Mouse (Mus musculus) embryo, embryonic 11.5 days (tissue): ENCODE data around the gene Klhdc8a.
A peak's percentile ranks its signal among the peaks of the same experiment; 100 is the strongest.

Source experiments
- DNase-seq: peaks from one replicate; pipeline ENCODE4 v3.0.0-alpha.2; 2012; ENCODE audit warnings: low read depth, low spot score

Klhdc8a gene

DNA sequence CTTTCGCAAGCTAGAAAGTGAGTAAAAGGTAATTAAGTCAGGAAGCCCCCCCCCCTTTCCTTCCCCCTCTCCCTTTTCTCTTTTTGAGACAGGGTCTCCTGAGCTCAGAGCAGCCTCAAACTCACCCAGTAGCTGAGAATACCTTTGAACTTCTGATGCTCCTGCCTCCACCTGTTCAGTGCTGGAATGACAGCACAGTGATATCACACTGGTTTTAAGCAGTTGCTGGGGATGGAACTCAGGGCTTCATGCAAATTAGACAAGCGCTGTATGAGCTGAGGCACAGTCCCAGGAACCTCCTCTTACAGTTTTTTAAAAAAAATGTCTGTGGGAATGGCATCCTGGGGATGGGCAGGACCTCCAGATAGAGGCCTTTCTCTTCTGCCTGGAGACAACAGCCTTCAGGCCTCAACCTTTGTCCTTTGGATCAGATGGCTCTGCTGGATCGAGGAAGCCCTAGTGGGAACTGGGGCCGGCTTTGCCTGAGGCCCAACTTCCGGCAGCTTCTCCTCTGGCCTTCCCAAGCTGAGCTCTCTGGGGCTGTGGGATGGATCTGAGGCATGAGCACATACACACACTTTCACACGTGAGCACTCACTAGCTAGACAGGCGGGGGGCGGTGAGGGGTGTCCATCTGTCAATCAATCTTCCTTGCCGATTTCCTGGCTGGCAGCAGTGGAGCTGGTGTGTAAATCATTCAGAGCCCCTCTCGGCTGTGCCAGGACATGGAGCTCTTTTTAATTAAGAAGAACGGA is 7.3 kb upstream of the Klhdc8a start:
- no peak for DNase-seq

- DNase-seq = no peak
Observed at GRCm38 (mm10) chr1:132291706-132292105, 6.7 kb upstream of the Klhdc8a start.

DNA sequence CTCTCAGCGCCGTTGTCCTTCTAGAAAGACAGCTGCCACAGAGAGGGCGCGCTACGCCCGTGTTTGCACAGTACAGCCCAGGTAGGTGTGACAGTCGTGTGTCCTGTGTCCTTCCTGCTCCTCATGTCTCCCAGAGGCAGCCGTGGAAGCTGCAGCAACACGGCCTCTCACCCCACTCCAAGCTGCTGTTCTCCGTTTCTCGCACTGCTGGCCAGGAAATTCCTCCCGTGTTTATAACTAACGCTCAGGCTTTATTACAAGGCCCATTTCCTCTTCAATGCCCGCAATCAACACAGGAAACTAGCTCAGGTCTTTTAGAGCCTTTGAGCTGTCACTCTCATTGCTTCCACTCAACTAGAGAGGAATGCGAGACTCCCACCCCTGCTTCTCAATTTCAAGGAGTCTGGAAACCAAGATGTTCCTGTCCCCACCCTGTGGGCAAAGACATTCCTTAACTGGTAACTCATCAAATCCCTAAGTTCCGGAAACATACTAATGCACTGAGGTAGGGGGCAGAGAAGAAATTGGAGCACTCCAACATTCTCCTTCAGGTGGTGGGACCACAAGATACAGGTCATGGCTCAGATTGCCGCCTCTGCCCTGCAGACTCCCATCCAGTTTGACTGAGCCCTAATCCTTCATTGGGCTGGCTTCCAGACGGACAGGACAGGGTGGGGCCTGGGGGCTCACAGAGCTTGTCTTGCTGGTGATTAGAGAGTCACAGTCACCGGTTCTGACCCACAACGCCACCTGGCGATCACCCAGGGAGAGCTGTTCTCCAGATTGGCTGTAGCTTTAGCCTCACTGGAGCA is 5.9 kb upstream of the Klhdc8a start:
- DNase-seq = no peak

GRCm38 (mm10) chr1:132295506-132295905 is 2.9 kb upstream of the Klhdc8a start:
- no peak for DNase-seq

DNA sequence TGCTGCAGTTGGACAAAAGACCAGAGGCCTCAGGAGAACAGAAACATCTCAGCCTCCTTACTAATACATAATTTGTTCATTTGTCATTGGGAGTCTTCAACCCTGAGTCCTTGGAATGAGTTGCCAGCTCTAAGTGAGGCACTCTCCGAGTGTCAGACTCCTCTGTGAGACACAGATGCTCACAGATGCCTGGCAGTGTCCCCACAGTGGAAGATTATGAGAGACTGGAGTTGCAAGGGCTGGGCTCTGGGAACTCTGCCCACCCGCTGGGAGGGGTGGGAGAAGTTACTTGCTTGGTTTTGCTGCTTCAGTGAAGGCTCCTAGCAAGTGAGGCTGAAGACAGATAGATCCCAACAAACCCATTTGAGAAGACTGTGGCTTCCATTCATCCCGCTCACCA is 2.4 kb upstream of the Klhdc8a start:
- DNase-seq = no peak

GRCm38 (mm10) chr1:132298801-132299464 is 507 bp downstream of the Klhdc8a start:
- no peak for DNase-seq

GRCm38 (mm10) chr1:132299744-132300143 is 1.3 kb downstream of the Klhdc8a start:
- DNase-seq = no peak

GRCm38 (mm10) chr1:132301242-132301641 is 2.8 kb downstream of the Klhdc8a start:
- no peak for DNase-seq

- no peak for DNase-seq
Observed at GRCm38 (mm10) chr1:132302341-132302866, 4.0 kb downstream of the Klhdc8a start.

DNA sequence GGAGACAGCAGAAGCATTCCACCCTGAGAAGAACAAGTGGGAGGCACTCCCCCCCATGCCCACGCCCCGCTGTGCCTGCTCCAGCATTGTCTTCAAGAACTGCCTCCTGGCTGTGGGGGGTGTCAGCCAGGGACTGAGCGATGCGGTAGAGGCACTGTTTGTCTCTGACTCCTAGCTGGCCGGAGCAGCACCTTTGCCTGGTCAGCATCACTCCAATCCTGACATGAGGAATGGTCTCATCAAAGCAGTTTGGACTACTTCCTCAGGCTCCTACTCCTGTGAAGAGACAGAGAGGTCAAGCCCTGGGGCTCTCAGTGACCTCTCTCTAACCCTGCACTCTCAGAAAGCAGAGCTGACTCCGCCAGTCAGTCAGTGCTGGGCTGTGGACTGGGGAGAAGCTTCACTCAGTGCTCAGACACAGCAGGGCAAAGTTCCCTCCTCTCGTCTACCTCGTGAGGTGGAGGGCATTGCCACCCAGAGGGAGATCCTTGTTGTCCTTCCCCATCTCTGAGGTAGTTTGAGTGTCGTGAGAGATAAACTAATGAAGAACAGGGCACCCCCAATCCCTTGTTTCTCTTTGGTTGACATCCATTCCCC is 6.3 kb downstream of the Klhdc8a start:
- DNase-seq = no peak

DNA sequence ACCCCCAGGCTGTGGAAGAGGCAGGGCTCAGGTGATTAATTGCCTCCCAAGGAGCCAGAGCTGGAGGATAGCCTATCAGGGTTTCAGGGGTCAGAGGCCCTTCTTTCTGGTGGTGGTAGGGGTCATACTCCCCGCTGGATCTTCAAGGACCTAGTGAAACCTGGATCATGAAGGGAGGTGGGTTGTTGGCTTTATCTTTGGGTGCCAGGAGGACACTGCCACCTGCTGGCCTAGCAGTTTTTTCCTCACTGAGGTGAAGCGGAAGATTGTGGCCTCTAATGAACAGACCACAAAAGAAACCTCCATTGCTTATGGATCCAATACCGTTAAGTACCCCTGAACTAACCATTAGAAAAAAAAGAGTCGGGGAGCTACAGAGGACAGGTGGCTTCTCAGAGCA is 7.7 kb downstream of the Klhdc8a start:
- no peak for DNase-seq

DNA sequence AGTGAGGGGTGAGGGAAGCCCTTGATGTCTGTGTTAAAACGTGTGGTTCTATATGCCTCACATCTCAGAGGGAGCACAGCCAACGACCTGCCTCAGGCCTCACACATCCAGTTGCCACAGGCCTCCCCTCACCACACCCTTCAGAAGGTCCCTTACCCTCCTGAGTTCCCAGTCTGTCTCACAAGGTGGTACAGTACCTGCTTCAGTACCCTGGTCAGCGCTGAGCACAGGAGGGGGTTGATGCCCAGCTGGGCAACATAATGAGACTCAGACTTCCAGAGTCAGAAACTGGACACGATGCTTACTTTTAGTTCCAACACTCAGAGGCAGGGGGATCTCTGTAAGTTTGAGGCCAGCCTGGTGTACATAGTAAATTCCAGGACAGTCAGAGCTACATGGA is 8.4 kb downstream of the Klhdc8a start:
- no peak for DNase-seq

DNA sequence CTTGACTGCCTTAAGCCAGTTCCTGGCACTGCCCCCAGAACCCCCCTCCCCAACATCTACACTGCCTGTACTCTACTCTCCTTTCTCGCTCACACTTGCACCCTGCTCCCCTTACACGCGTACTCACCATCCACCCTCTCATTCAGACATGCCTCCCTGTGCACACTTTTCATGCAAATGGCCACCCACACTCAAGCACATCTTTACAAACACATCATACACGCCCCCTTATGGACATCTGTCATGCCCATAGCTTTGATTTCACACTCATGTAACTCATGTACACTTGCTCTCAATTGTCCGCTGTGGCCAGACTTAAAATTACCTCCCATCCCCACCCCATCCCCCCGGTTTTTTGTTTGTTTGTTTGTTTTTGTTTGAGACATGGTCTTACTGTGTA is 9.5 kb downstream of the Klhdc8a start:
- no peak for DNase-seq

GRCm38 (mm10) chr1:132308674-132309073 is 10.2 kb downstream of the Klhdc8a start:
- no peak for DNase-seq

DNA sequence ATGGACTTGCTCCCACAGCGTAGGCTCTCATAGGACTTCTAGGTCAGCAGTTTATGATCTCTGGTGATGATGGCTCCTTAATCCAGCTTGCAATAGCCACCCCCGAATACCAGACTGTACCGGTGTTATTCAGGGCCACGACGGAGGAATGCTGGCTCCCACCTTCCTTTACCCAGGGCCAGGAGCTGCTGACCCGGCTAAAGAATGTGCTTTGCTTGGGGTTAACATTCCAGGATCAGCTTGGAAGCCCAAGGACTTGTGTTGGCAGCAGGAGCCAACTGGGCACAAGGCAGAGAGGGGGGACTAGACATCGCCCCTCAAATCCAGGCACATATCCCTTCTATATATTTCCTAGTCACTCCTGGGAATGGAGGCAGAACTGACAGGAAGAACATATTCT is 12.3 kb downstream of the Klhdc8a start:
- no peak for DNase-seq

DNA sequence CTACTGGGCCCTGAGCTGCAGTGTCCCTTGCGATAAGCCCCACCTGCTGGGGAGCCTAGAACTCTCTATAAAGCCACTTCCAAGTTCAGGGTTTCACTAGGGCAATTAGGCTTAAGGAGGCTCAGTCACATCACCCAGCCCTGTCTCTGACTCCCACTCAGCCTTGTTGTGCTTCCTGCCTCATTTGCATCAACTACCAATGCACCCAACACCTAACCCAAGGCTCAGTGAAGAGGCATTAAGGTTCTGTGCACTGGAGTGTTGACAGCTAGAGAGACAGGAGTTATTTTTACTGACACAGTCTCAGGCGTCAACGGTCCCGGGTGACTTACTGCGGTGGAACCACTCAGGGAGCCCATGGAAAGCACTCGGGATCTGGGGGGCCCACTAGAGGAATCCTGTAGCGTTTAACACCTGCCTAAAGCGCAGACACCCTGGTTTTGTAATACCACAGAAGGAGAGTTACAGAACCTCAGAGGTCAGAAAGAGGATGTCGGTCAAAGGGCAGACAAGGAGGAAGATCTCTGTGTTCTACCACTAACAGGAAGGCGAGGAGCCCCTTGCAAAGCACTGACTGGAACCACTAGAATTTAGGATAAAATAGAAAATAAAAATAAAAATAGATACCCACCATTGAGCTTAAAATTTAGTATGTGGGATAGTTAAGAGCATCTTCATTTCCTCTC is 12.9 kb downstream of the Klhdc8a start:
- no peak for DNase-seq

DNA sequence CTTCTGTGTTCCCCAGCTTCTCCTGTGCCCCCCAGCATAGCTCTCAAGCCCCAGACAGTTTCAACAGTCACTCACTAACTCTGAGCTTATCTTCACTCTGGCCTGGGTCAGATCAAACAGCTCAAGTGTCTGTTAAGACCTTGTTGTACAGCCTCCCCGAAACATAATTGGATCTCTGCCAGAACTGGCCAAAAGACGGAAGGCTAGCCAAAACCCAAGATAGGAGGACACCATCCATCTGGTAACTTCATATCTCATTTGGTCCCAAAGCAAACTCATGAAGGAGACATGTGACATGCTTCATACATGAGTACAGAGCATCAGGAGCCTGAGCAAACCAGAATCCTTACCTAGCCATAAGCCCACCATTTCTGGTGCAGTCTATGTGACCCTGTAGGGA is 13.6 kb downstream of the Klhdc8a start:
- no peak for DNase-seq

- DNase-seq = no peak
Observed at GRCm38 (mm10) chr1:132312703-132313102, 14.3 kb downstream of the Klhdc8a start.

GRCm38 (mm10) chr1:132315889-132316624 is 17.6 kb downstream of the Klhdc8a start, which contains the start of gene Nuak2:
Gene Nuak2, plus strand, starts transcription at chr1:132316126.
- peak; percentile 73 for DNase-seq

GRCm38 (mm10) chr1:132316625-132316994 is 18.2 kb downstream of the Klhdc8a start:
- DNase-seq = no peak

DNA sequence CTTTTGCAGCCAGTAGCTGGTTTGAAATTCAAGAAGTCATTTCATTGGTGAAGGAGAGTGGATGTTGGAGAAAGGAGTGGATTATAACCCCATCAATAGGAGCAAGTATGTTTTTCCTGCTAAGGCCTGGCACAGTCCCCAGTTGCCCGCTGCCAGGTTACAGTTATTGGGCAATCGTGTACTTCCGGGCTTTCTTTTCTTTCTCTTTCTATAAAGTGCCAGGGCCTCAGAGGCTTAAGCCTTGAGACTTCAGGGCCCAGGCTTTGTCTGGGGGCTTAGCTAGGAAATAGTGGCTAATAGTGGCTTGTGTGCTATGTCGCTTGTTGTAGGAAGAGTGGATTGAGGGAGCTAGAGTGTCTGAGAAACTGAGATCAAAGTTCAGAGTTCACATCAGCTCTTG is 19.0 kb downstream of the Klhdc8a start:
- no peak for DNase-seq
